Mouse (Mus musculus): ENCODE measurements at regions not wholly inside any gene's neighbourhood (a gene's known extent, or its start where the extent isn't known, plus 50 kb on each side); places are given as distances from the start of the nearest gene placed in this dataset.

DNA sequence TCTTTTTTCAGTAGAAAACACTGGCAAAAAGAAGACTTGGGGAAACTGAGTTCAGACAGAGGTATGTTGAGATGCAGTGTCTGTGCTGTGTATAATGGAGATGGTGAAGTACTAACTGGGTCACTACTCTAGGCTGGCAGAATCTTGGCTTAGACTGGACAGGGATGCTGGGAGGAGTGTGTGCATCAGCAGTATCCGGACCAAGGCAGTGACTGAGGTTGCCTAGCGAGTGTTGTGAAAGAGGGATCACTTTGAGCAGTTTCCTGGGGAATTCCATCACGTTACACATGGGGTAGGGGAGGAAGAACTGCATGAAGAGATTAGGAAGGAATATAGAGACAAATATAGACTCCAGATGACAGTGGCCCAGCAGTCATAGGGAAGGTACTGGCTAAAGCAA lies 87.9 kb upstream of the Itprid2 start:
- no peak for DNase-seq (ENCODE audit: low read depth)

DNA sequence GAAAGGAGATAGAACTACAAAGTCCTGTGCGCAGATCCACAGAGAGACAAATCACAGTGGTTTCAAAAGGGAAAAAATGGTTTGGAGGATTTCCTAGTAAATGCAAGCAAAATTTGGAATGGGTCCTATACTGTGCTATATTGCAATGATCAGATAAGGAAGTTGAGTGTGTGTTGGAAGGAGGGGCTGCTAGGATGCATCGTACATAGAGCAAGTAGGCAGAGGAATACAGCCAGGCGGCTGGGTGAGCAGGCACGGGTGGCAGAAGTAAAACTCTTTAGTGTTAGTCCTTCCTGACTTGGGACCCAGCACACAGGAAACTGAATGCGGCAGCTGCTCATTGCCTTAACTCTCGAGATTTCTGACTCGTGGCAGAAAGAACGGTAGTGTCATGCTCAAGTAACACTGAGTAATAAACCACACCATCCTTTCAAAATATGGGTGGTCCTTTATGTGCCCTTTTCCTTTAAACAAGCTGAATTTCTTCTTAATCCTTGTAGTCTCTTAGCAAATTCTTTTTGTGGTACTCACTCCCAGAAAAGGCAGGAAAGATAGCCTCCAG lies 87.0 kb upstream of the Itprid2 start:
- DNase-seq (ENCODE audit: low read depth), result peak; percentile 52

DNA sequence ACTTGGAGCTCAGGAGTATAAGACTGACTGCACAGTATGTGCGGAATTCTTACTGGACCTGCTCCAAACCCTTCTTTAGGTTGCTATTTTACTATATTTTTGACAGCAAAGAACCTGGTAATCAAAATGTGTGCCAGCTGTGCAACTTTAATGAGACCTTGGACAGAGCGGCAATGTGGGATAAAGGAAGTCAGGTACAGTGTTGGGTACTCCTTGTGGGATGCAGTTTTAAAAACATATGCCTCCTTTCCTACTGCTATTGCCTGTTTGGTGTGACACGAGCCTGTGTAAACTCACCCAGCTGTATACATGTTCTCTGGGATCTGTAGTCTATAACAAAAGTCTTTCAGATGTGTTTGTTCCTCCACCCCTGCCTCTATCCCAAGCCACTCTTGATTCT lies 85.4 kb upstream of the Itprid2 start:
- no peak for DNase-seq (ENCODE audit: low read depth)

DNA sequence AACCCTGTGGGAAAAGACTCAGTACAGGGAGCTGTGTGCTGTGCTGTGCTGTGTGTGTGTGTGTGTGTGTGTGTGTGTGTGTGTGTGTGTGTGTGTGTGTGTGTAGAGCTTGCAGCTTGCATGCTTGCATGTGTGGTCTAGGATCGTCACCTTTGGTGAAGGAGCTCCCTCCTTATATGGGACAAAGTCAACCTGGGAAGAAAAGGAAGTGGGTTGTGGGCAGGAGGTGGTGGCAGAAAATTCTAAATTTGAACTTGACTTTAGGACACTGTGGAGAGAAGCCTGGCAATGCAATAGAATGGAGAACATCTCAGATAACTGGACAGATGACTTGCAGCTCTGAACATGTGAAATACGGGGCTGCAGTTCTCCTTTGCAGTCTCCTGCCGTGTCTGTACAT lies 84.7 kb upstream of the Itprid2 start:
- DNase-seq (ENCODE audit: low read depth), result peak; percentile 89

DNA sequence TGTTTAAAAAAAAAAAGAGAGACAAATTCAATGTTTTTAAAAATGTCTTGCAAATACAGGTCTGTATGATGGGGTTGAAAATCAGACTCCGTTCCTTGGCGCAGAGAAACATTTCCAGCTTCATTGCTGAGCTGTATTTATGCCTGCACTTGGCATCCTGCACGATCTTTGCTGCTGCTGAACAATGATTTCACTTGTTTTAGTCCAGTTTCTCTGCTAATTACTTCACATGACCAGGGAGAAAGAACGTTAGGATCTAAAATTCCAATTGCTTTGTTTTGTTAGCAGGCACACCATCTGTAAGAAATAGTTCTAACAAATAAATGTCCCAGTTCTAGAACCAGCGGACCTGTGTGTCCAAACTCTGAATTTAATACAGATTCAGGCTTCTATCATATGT lies 82.7 kb upstream of the Itprid2 start:
- DNase-seq (ENCODE audit: low read depth), result no peak

DNA sequence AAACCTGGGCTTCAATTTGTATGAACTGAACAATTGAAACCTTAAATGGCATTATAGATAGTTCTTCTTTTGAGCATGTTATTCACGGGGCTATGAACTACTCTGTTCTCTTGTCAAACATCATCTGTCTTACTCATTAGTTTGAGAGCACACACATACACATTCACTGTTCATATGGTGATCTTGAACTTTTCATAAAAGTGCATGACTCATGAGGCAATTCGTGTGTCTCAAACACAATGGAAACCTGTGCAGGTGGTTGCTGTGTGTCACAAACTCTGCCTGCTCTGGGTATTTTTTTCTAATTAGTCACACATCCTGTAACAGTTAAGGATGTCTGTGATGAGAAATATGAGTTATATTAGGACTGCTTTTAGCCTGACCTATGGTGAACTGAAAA lies 79.8 kb upstream of the Itprid2 start:
- DNase-seq (ENCODE audit: low read depth), result peak; percentile 78

DNA sequence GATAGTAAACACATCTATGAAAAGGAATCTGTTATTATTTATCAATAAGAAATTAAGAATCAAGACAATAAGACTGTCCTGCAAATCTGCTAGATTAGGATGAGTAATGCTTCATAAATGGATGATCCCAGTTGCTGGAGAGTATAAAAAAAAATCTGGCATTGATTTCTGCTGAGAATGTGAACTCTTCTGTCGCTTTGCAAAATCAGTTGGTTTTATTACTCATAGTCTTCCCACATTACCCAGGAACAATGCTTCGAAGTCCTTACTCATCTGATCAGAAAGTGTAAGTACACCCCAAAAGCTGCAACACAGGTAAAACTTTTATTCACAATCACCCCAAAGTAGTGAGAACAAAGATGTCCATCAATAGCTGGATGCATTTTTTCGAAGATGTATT lies 77.8 kb upstream of the Itprid2 start:
- no peak for DNase-seq (ENCODE audit: low read depth)

DNA sequence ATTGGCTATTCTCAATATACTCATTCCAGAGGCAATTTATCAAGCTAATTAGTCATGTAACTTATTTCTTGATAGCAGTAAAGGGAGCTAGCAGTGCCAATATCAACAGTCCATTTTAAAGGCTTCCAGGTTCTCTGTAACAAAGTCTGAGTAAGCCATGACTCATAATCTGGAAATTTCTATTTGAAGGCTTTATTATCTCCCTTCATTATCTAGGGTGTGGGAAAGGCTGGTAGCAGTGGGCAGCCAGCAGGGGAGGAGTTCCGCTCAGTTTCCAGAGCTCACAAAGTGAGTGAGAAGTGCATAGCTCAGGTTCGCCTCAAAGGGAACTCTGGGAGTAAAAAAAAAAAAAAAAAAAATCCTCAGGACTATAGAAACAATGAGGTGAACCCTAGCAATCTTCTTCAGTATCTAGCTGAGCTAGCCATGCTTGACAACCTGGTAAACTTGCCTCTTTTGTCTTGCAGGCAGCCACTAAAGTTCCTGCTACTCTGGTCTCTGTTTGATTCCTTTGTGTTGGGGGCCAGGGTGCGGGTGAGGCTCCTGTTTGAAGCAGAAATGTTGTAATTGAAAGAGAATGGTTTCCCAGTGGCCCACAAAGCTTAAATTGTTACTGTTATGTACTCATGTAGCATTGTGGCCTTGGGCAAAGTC lies 68.7 kb upstream of the Itprid2 start:
- DNase-seq (ENCODE audit: low read depth), result peak; percentile 95

DNA sequence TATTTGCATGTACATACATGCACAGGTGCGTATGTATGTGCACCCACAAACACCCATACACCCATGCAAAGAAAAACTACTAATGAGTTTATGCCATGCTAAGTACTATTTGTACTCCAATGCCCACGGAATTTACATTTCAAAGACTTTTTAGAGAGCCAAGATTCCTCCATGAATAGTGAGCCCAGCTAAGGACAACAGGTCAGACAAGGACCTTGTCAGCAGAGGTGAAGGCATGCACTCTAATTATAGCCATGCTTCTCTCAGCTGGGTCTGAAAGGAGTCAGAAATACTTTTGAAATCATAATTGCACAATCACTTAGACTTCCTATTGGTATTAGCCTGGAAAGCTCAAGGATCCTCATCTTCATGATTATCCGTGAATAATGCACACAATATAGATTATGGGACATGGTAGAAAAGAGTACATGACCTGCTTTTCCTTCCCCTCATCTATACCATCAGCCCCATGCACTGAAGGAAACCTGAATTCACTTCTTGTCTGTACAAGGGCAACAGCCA lies 67.7 kb upstream of the Itprid2 start:
- DNase-seq (ENCODE audit: low read depth), result peak; percentile 33

DNA sequence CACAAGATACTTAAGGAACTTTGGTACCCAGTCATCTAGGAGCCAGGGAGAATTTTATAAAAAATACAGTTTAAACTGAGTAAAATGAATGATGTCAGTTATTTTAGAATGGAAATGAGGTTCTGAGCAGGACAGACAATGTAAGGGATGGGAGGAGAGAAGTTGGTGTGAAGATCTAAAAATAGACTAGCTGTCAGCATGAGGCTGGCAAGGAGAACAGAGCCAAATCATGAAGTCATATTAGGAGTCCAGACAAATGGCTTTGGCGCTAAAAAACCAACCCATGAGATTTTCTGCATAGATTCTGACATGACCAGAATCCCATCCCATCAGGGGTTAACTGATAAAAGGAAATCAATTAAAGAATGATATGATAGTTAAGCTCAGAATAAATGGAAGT lies 65.5 kb upstream of the Itprid2 start:
- no peak for DNase-seq (ENCODE audit: low read depth)

DNA sequence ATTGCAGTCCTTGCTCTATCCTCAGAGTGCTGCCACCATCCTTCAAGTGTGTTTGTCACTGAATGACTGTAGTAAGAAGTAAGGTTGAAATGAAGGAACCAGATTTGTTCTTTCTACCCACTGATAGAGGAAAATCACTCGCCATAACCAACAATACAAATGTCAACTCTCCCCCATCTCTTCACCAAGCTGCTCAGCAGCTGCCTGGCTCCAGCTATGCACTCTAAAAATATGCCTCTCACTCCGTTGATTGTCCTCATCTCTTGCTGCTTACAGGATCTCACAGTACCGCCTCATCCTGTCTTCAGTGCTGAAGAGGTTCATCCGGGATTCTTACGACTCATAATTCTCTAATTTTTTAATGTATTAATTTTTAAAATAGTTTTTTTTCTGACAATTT lies 63.2 kb upstream of the Itprid2 start:
- no peak for DNase-seq (ENCODE audit: low read depth)

DNA sequence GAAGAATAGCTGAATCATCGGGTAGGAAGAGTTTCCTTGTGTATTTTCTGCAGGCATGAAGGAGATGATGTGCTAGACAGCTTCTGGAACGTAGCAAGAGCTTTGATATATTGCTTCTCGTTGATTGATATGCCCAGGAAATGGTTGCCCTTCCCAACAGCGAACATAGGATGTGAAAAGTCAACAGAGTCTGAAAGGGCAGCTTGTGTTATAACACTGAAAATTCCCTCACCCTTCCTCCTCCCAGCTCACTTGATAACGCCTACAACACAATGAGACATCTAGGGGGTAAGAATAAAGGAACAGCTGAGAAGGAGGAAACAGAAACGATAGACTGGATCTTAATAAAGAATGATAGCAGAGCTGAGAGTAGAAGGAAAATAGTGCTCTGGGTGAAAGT lies 60.1 kb upstream of the Itprid2 start:
- no peak for DNase-seq (ENCODE audit: low read depth)

DNA sequence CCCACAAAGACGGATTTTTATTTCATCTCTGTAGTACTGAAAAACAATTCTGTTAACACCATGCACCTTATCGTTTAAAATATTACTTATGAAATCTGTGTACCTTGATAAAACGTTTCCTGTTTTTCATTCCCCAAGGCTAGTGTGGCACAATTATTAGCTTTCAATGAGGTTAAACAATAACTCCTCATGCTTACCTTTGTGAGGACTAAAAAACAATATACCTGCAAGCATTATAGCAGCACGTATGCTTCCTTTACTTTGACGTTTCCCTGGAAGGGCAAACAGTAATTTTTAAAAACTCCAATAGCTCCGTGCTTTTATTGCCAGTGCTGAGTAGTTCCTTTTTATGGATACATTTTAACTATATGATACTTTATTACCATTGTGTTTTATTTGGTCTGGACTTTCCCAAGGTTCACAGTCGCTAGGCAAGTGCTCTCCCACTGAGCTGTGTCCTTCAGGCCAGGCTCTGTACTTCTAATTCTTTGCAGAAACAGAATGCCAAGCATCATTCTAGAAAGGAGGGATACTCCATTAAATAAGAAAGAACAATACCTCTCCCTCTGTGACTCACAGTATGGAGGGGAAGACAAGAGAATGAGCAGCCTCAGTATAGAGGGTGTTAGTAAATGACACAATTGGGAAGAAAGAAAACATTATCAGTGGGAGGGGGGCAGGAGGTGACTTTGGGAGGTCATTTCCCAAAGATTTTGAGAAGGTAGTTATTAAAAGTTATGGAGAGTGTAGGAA lies 50.0 kb upstream of the Itprid2 start:
- DNase-seq (ENCODE audit: low read depth), result no peak

All from 416B (cell line).